Comparison of ENCODE assay signal across 32 mouse cellular contexts in genomic region chr2:33683095-33683494, GRCm38 (mm10). TPM values are rescaled to one million over a fixed set of nuclear protein-coding genes. Genes with fewer than 3 reads are reported as not detected.
DNase-seq lines count a peak whose midpoint lies in the region; ATAC-seq lines count a peak whose summit lies in the region.
"Had no signal": no experiment of that assay in that cellular context is flagged by ENCODE, and none has a peak within 500 bp of the region (broad histone marks: within the 10 kb centered on the region; RNA-seq: fewer than 3 reads in every experiment).

No protein-coding gene starts in this region.

- DNase-seq in adrenal gland, adult 2 months: peak; percentile 51
- DNase-seq in adrenal gland, adult 18-20 months (ENCODE audit: low spot score in 2 of 2): no peak
- no peak for DNase-seq in hindbrain, embryonic 10.5 days (ENCODE audit: low spot score)
- no peak for DNase-seq in hindbrain, embryonic 14.5 days (ENCODE audit: low spot score)
- no peak for DNase-seq in midbrain, embryonic 11.5 days (ENCODE audit: low spot score, missing footprints)
- no peak for DNase-seq in midbrain, embryonic 14.5 days
- DNase-seq in heart, postnatal 14 days: no peak
- DNase-seq: cerebellum, adult 11-12 months; cerebellum, adult 9-11 months; gastrocnemius, postnatal 25 days; heart, adult 11 months; heart, postnatal 4 days; kidney, adult 9 months; kidney, postnatal 25 days; liver, postnatal 0 days; lung, postnatal 36 days; right cerebral cortex, adult 18-20 months; spleen, adult 18-20 months; thymus, postnatal 36 days had no signal

- ATAC-seq in hindbrain, embryonic 14.5 days (ENCODE audit: low FRiP score): no peak
- ATAC-seq in midbrain, embryonic 11.5 days (ENCODE audit: low FRiP score): no peak
- no peak for ATAC-seq in midbrain, embryonic 14.5 days (ENCODE audit: low FRiP score, low TSS enrichment)
- no peak for ATAC-seq in limb, embryonic 12.5 days (ENCODE audit: insufficient number of reproducible peaks, insufficient read depth, low FRiP score, low TSS enrichment, low read depth)
- ATAC-seq: intestine, postnatal 0 days; liver, embryonic 12.5 days; liver, postnatal 0 days had no signal

- H3K4me2 ChIP-seq in hindbrain, embryonic 14.5 days (replicated peaks): no peak overlapping the region
- no peak overlapping the region for H3K4me2 ChIP-seq in midbrain, embryonic 11.5 days
- H3K4me2 ChIP-seq in midbrain, embryonic 14.5 days (ENCODE audit: low read length): no peak overlapping the region
- H3K4me2 ChIP-seq in limb, embryonic 12.5 days: no peak overlapping the region
- H3K4me2 ChIP-seq: forebrain, embryonic 15.5 days; heart, embryonic 15.5 days; liver, embryonic 12.5 days had no signal

- peak overlapping the region; percentile 14; the same call in 1 of the 2 replicates for H3K27ac ChIP-seq in hindbrain, embryonic 10.5 days
- H3K27ac ChIP-seq in hindbrain, embryonic 14.5 days: no peak overlapping the region
- H3K27ac ChIP-seq in midbrain, embryonic 11.5 days (ENCODE audit: low read depth, low read length): no peak overlapping the region
- no peak overlapping the region for H3K27ac ChIP-seq in midbrain, embryonic 14.5 days (replicated peaks; ENCODE audit: low read depth, low read length)
- H3K27ac ChIP-seq in limb, embryonic 12.5 days: no peak overlapping the region
- H3K27ac ChIP-seq: forebrain, embryonic 15.5 days; heart, embryonic 10.5 days; heart, embryonic 15.5 days; liver, embryonic 12.5 days had no signal

- 41% methylated on average over 6 of the region's 6 CpGs for WGBS in hindbrain, embryonic 10.5 days
- WGBS in hindbrain, embryonic 14.5 days: 31% methylated on average over 6 of the region's 6 CpGs
- 41% methylated on average over 6 of the region's 6 CpGs for WGBS in midbrain, embryonic 11.5 days
- 31% methylated on average over 6 of the region's 6 CpGs for WGBS in midbrain, embryonic 14.5 days
- WGBS in limb, embryonic 12.5 days: 14% methylated on average over 6 of the region's 6 CpGs

- peaks cover 20% of the 10 kb centered on the region for H3K27me3 ChIP-seq in hindbrain, embryonic 10.5 days (ENCODE audit: insufficient read depth, poor library complexity, severe bottlenecking)
- no peaks in the 10 kb centered on the region for H3K27me3 ChIP-seq in hindbrain, embryonic 14.5 days (ENCODE audit: control insufficient read depth, insufficient read depth, low read length)
- no peaks in the 10 kb centered on the region; the same call in 1 of the 2 replicates for H3K27me3 ChIP-seq in midbrain, embryonic 11.5 days (ENCODE audit: control insufficient read depth, insufficient read depth, low read length)
- H3K27me3 ChIP-seq in midbrain, embryonic 14.5 days (ENCODE audit: control insufficient read depth, insufficient read depth, low read length): no peaks in the 10 kb centered on the region
- peaks cover 6% of the 10 kb centered on the region; the same call in 1 of the 2 replicates for H3K27me3 ChIP-seq in limb, embryonic 12.5 days

- no peak overlapping the region for H3K4me3 ChIP-seq in hindbrain, embryonic 10.5 days
- H3K4me3 ChIP-seq in hindbrain, embryonic 14.5 days (replicated peaks; ENCODE audit: low read length): no peak overlapping the region
- H3K4me3 ChIP-seq in midbrain, embryonic 11.5 days (ENCODE audit: low read depth, low read length): no peak overlapping the region
- H3K4me3 ChIP-seq in midbrain, embryonic 14.5 days (replicated peaks; ENCODE audit: low read depth, low read length): no peak overlapping the region
- no peak overlapping the region for H3K4me3 ChIP-seq in limb, embryonic 12.5 days (replicated peaks)
- H3K4me3 ChIP-seq: erythroblast, embryonic 14.5 days; forebrain, embryonic 15.5 days; heart, embryonic 10.5 days; heart, embryonic 15.5 days; liver, embryonic 12.5 days had no signal

- peaks cover 5% of the 10 kb centered on the region; the same call in 1 of the 2 replicates for H3K9me3 ChIP-seq in hindbrain, embryonic 10.5 days
- H3K9me3 ChIP-seq in hindbrain, embryonic 14.5 days (ENCODE audit: control insufficient read depth, low read length): no peaks in the 10 kb centered on the region
- H3K9me3 ChIP-seq in midbrain, embryonic 11.5 days (ENCODE audit: control insufficient read depth, low read length): no peaks in the 10 kb centered on the region
- H3K9me3 ChIP-seq in midbrain, embryonic 14.5 days (ENCODE audit: control insufficient read depth, low read length): no peaks in the 10 kb centered on the region
- peaks cover 6% of the 10 kb centered on the region; the same call in 1 of the 2 replicates for H3K9me3 ChIP-seq in limb, embryonic 12.5 days
- H3K9me3 ChIP-seq: forebrain, embryonic 15.5 days; heart, embryonic 15.5 days; liver, embryonic 12.5 days had no signal

- H3K4me1 ChIP-seq in hindbrain, embryonic 10.5 days (replicated peaks): peaks cover 24% of the 10 kb centered on the region
- no peaks in the 10 kb centered on the region for H3K4me1 ChIP-seq in hindbrain, embryonic 14.5 days (replicated peaks; ENCODE audit: control insufficient read depth, insufficient read depth, low read length)
- H3K4me1 ChIP-seq in midbrain, embryonic 11.5 days (ENCODE audit: control insufficient read depth, insufficient read depth, low read length): peaks cover 8% of the 10 kb centered on the region; the same call in 1 of the 2 replicates
- H3K4me1 ChIP-seq in midbrain, embryonic 14.5 days (ENCODE audit: control insufficient read depth, insufficient read depth, low read length): 0 out of 2 replicates have a peak, but pooled peaks cover 6% of the 10 kb centered on the region
- H3K4me1 ChIP-seq in limb, embryonic 12.5 days (replicated peaks): peaks cover 14% of the 10 kb centered on the region
- H3K4me1 ChIP-seq: heart, embryonic 15.5 days; liver, embryonic 12.5 days had no signal

- intact Hi-C loops in heart, postnatal 14 days (cut with DNase I): no loop called here

- H3K9ac ChIP-seq in hindbrain, embryonic 14.5 days: no peak overlapping the region
- peak overlapping the region; percentile 38; the same call in 1 of the 2 replicates for H3K9ac ChIP-seq in midbrain, embryonic 11.5 days (ENCODE audit: low read length)
- H3K9ac ChIP-seq in midbrain, embryonic 14.5 days (replicated peaks; ENCODE audit: low read length): no peak overlapping the region
- H3K9ac ChIP-seq in limb, embryonic 12.5 days (replicated peaks): peak overlapping the region; percentile 24; the same call in 1 of the 2 replicates
- H3K9ac ChIP-seq: forebrain, embryonic 15.5 days; heart, embryonic 15.5 days; liver, embryonic 12.5 days; liver, postnatal 0 days had no signal

- no peaks in the 10 kb centered on the region for H3K36me3 ChIP-seq in hindbrain, embryonic 10.5 days
- H3K36me3 ChIP-seq in hindbrain, embryonic 14.5 days (replicated peaks; ENCODE audit: control insufficient read depth, insufficient read depth): no peaks in the 10 kb centered on the region
- no peaks in the 10 kb centered on the region for H3K36me3 ChIP-seq in midbrain, embryonic 11.5 days (ENCODE audit: control insufficient read depth, insufficient read depth, low read length)
- no peaks in the 10 kb centered on the region for H3K36me3 ChIP-seq in midbrain, embryonic 14.5 days (ENCODE audit: control insufficient read depth, insufficient read depth, low read length)
- no peaks in the 10 kb centered on the region for H3K36me3 ChIP-seq in limb, embryonic 12.5 days
- H3K36me3 ChIP-seq: forebrain, embryonic 15.5 days; G1E; heart, embryonic 10.5 days; heart, embryonic 15.5 days; liver, embryonic 12.5 days had no signal

RNA-seq across cellular contexts. Expression of gene Lmx1b, which starts 42.8 kb away (rescaled TPM):
- not detected for total RNA-seq in adrenal gland, adult 2 months (2021)
- 0.02 TPM in 1 of 2 replicates, not detected in the other for polyA plus RNA-seq in adrenal gland, adult 2 months (2012; rRNA removed)
- not detected for total RNA-seq in adrenal gland, adult 18-20 months (2021)
- polyA plus RNA-seq in hindbrain, embryonic 10.5 days (2016; fragmentation: Nextera tagmentation; extraction: Ambion mirVana): 2.5 and 7.7 TPM in 2 replicates
- polyA plus RNA-seq in hindbrain, embryonic 14.5 days (2014; fragmentation: Nextera tagmentation; extraction: Ambion mirVana): 6.7 and 8.7 TPM in 2 replicates
- polyA plus RNA-seq in midbrain, embryonic 11.5 days (2014; fragmentation: Nextera tagmentation; extraction: Ambion mirVana): 2.0 and 2.2 TPM in 2 replicates
- 1.7 and 2.3 TPM in 2 replicates for polyA plus RNA-seq in midbrain, embryonic 14.5 days (2014; fragmentation: Nextera tagmentation; extraction: Ambion mirVana)
- 8.6 and 9.9 TPM in 2 replicates for polyA plus RNA-seq in limb, embryonic 12.5 days (2016; fragmentation: Nextera tagmentation; extraction: Ambion mirVana)
- under 1 TPM; 0.05 to 0.38 TPM for total RNA-seq in heart, postnatal 14 days (2021)
- total RNA-seq: megakaryocyte, adult 5-6 weeks; monocyte, adult 5-6 weeks; neutrophil, adult 5-6 weeks had no signal
- polyA plus RNA-seq: erythroblast, embryonic 14.5 days; G1E; heart, embryonic 15.5 days; intestine, postnatal 0 days; liver, embryonic 12.5 days; liver, postnatal 0 days; lung, embryonic 16.5 days; stomach, embryonic 16.5 days had no signal

Comparison
In these comparisons a context has a peak if more than half of its experiments do, and no peak if none do; other contexts are left out.
1. H3K9ac ChIP-seq: peak in midbrain, embryonic 11.5 days (single experiment) and limb, embryonic 12.5 days (single experiment); none in hindbrain, embryonic 14.5 days (single experiment) and midbrain, embryonic 14.5 days (single experiment).